Mouse (Mus musculus): ENCODE data around the gene Macrod2. TPM values are rescaled to one million over a fixed set of nuclear protein-coding genes. Genes with fewer than 3 reads are reported as not detected.

Macrod2 gene
- polyA plus RNA-seq, 1 experiment, result 8.3 TPM

GRCm38 (mm10) chr2:142380563-142380962 lies 1985.5 kb downstream of the Macrod2 start:
- Histone ChIP-seq H3K4me1 (ENCODE audit: control insufficient read depth, insufficient read depth, insufficient read length, low read length) (no peaks in the 10 kb centered on the region), H3K27ac (replicated peaks; ENCODE audit: low read depth, low read length) (no peak overlapping the region)

GRCm38 (mm10) chr2:142381081-142381579 lies 1986.0 kb downstream of the Macrod2 start:
- H3K27ac ChIP-seq (replicated peaks; ENCODE audit: low read depth, low read length), result no peak overlapping the region
- H3K4me1 ChIP-seq (ENCODE audit: control insufficient read depth, insufficient read depth, insufficient read length, low read length), result no peaks in the 10 kb centered on the region

More at GRCm38 (mm10) chr2:142380563-142380962, 1985.5 kb downstream of the Macrod2 start:
- H3K4me3 ChIP-seq (ENCODE audit: insufficient read depth, low read depth, low read length), result no peak overlapping the region

GRCm38 (mm10) chr2:142393546-142393945 lies 1998.4 kb downstream of the Macrod2 start:
- Histone ChIP-seq H3K4me1 (ENCODE audit: control insufficient read depth, insufficient read depth, insufficient read length, low read length) (no peaks in the 10 kb centered on the region), H3K4me3 (ENCODE audit: insufficient read depth, low read depth, low read length) (no peak overlapping the region), H3K27ac (replicated peaks; ENCODE audit: low read depth, low read length) (no peak overlapping the region)

More at GRCm38 (mm10) chr2:142381081-142381579, 1986.0 kb downstream of the Macrod2 start:
- no peak overlapping the region for H3K4me3 ChIP-seq (ENCODE audit: insufficient read depth, low read depth, low read length)

- Histone ChIP-seq H3K4me3 (ENCODE audit: insufficient read depth, low read depth, low read length) (no peak overlapping the region), H3K27ac (replicated peaks; ENCODE audit: low read depth, low read length) (no peak overlapping the region), H3K4me1 (ENCODE audit: control insufficient read depth, insufficient read depth, insufficient read length, low read length) (no peaks in the 10 kb centered on the region)
Observed at GRCm38 (mm10) chr2:142399490-142399889, 2004.4 kb downstream of the Macrod2 start.

GRCm38 (mm10) chr2:142400781-142401180 lies 2005.7 kb downstream of the Macrod2 start:
- no peak overlapping the region for H3K4me3 ChIP-seq (ENCODE audit: insufficient read depth, low read depth, low read length)
- no peaks in the 10 kb centered on the region for H3K4me1 ChIP-seq (ENCODE audit: control insufficient read depth, insufficient read depth, insufficient read length, low read length)
- H3K27ac ChIP-seq (replicated peaks; ENCODE audit: low read depth, low read length), result no peak overlapping the region

GRCm38 (mm10) chr2:142401359-142401758 lies 2006.2 kb downstream of the Macrod2 start:
- no peaks in the 10 kb centered on the region for H3K4me1 ChIP-seq (ENCODE audit: control insufficient read depth, insufficient read depth, insufficient read length, low read length)
- no peak overlapping the region for H3K27ac ChIP-seq (replicated peaks; ENCODE audit: low read depth, low read length)
- no peak overlapping the region for H3K4me3 ChIP-seq (ENCODE audit: insufficient read depth, low read depth, low read length)

- Histone ChIP-seq H3K4me1 (ENCODE audit: control insufficient read depth, insufficient read depth, insufficient read length, low read length) (no peaks in the 10 kb centered on the region), H3K27ac (replicated peaks; ENCODE audit: low read depth, low read length) (no peak overlapping the region), H3K4me3 (ENCODE audit: insufficient read depth, low read depth, low read length) (no peak overlapping the region)
Observed at GRCm38 (mm10) chr2:142403394-142403793, 2008.3 kb downstream of the Macrod2 start.

GRCm38 (mm10) chr2:142404321-142404720 lies 2009.2 kb downstream of the Macrod2 start:
- no peak overlapping the region for H3K4me3 ChIP-seq (ENCODE audit: insufficient read depth, low read depth, low read length)
- no peaks in the 10 kb centered on the region for H3K4me1 ChIP-seq (ENCODE audit: control insufficient read depth, insufficient read depth, insufficient read length, low read length)
- no peak overlapping the region for H3K27ac ChIP-seq (replicated peaks; ENCODE audit: low read depth, low read length)

- Histone ChIP-seq H3K4me1 (ENCODE audit: control insufficient read depth, insufficient read depth, insufficient read length, low read length) (no peaks in the 10 kb centered on the region), H3K4me3 (ENCODE audit: insufficient read depth, low read depth, low read length) (no peak overlapping the region), H3K27ac (replicated peaks; ENCODE audit: low read depth, low read length) (no peak overlapping the region)
Observed at GRCm38 (mm10) chr2:142407341-142407740, 2012.2 kb downstream of the Macrod2 start.

GRCm38 (mm10) chr2:142410124-142410523 lies 2015.0 kb downstream of the Macrod2 start:
- Histone ChIP-seq H3K4me1 (ENCODE audit: control insufficient read depth, insufficient read depth, insufficient read length, low read length) (no peaks in the 10 kb centered on the region), H3K4me3 (ENCODE audit: insufficient read depth, low read depth, low read length) (no peak overlapping the region), H3K27ac (replicated peaks; ENCODE audit: low read depth, low read length) (no peak overlapping the region)

- H3K27ac ChIP-seq (replicated peaks; ENCODE audit: low read depth, low read length), result no peak overlapping the region
- peaks cover 2% of the 10 kb centered on the region; the same call in 1 of the 2 replicates for H3K4me1 ChIP-seq (ENCODE audit: control insufficient read depth, insufficient read depth, insufficient read length, low read length)
- H3K4me3 ChIP-seq (ENCODE audit: insufficient read depth, low read depth, low read length), result no peak overlapping the region
Observed at GRCm38 (mm10) chr2:142433126-142433525, 2038.0 kb downstream of the Macrod2 start.

- H3K27ac ChIP-seq (replicated peaks; ENCODE audit: low read depth, low read length), result no peak overlapping the region
- peaks cover 2% of the 10 kb centered on the region; the same call in 1 of the 2 replicates for H3K4me1 ChIP-seq (ENCODE audit: control insufficient read depth, insufficient read depth, insufficient read length, low read length)
- H3K4me3 ChIP-seq (ENCODE audit: insufficient read depth, low read depth, low read length), result no peak overlapping the region
Observed at GRCm38 (mm10) chr2:142434731-142435130, 2039.6 kb downstream of the Macrod2 start.

GRCm38 (mm10) chr2:142437606-142438461 lies 2042.7 kb downstream of the Macrod2 start:
- Histone ChIP-seq H3K4me1 (ENCODE audit: control insufficient read depth, insufficient read depth, insufficient read length, low read length) (peaks cover 2% of the 10 kb centered on the region; the same call in 1 of the 2 replicates), H3K4me3 (ENCODE audit: insufficient read depth, low read depth, low read length) (no peak overlapping the region), H3K27ac (replicated peaks; ENCODE audit: low read depth, low read length) (no peak overlapping the region)
